Mouse (Mus musculus) hindbrain, postnatal 0 days (tissue): Measurements from ENCODE around the gene Slc24a4. TPM values are rescaled to one million over a fixed set of nuclear protein-coding genes. Genes with fewer than 3 reads are reported as not detected.
A peak's percentile ranks its signal among the peaks of the same experiment; 100 is the strongest.

ENCODE experiments used
- ATAC-seq: fragments of 200-750 bp; cut with Nextera tagmentation; 2 replicates; pipeline ENCODE4 v1.8.0; 2017; ENCODE audit warnings: mild to moderate bottlenecking, moderate TSS enrichment, moderate library complexity
- DNase-seq: peaks from one replicate; pipeline ENCODE4 v3.0.0-alpha.2; 2015; ENCODE audit warnings: low spot score
- H3K27ac ChIP-seq: fragments of 300-500 bp; sonication (generic); 2 replicates; pipeline ENCODE4 v1.5.1; 2014; ENCODE audit warnings: mild to moderate bottlenecking
- H3K27me3 ChIP-seq: fragments of 300-500 bp; sonication (generic); 2 replicates; pipeline ENCODE4 v1.6.1; 2014; ENCODE audit warnings: low read length, mixed read lengths; ENCODE audit not compliant: insufficient read depth
- H3K36me3 ChIP-seq: fragments of 300-500 bp; sonication (generic); 2 replicates; pipeline ENCODE4 v1.6.1; 2014; ENCODE audit warnings: low read length, mixed read lengths; ENCODE audit not compliant: insufficient read depth
- H3K4me1 ChIP-seq: fragments of 300-500 bp; sonication (generic); 2 replicates; pipeline ENCODE4 v1.6.1; 2014; ENCODE audit warnings: antibody characterized with exemption, low read length, mixed read lengths; ENCODE audit not compliant: insufficient read depth
- H3K4me2 ChIP-seq: fragments of 300-500 bp; sonication (generic); 2 replicates; pipeline ENCODE4 v1.6.1; 2014; ENCODE audit warnings: low read depth, mild to moderate bottlenecking, low read length, moderate library complexity, mixed read lengths
- H3K4me3 ChIP-seq: fragments of 300-500 bp; sonication (generic); 2 replicates; pipeline ENCODE4 v1.5.1; 2014; ENCODE audit warnings: low read length
- H3K9ac ChIP-seq: fragments of 300-500 bp; sonication (generic); replicated peaks from 2 replicates; pipeline ENCODE4 v1.6.1; 2014; ENCODE audit warnings: mild to moderate bottlenecking, low read length, moderate library complexity, mixed read lengths
- H3K9me3 ChIP-seq: fragments of 300-500 bp; sonication (generic); 2 replicates; pipeline ENCODE4 v1.6.1; 2016; ENCODE audit warnings: low read length, mixed read lengths
- CTCF ChIP-seq: IDR thresholded peaks from 2 replicates; pipeline ENCODE4 v1.5.1; 2016; ENCODE audit warnings: antibody characterized with exemption, control low read depth, low read depth
- WGBS: fragments of 180-500 bp; shearing (Covaris S2); extraction: QIAGEN DNeasy Blood & Tissue Kit; methylation state at CpG from one replicate; pipeline ENCODE4 v1.1.7; 2014; 5-methylcytosine and 5-hydroxymethylcytosine counted together
- polyA plus RNA-seq: library from polyadenylated mRNA; unstranded; fragments of >200 nt; fragmentation: Nextera tagmentation; extraction: Ambion mirVana; gene quantifications from 2 replicates; pipeline ENCODE4 v1.2.1, GENCODE M21; 2015
- total RNA-seq: library from RNA; depleted of rRNA; stranded (reverse); fragments of >200 nt; gene quantifications from 2 replicates; pipeline ENCODE4 v1.2.3, GENCODE M21; 2014

Gene Slc24a4
- total and polyA plus RNA-seq, 2 experiments from 2014 or later: 2.3 to 7.2 TPM

GRCm38 (mm10) chr12:102286681-102287414, 158.3 kb downstream of the Slc24a4 start:
- no peak for TF ChIP-seq CTCF

GRCm38 (mm10) chr12:102287904-102288602, 159.5 kb downstream of the Slc24a4 start:
- Histone ChIP-seq H3K4me2 (no peak overlapping the region), H3K36me3 (no peaks in the 10 kb centered on the region), H3K4me3 (no peak overlapping the region), H3K27ac (no peak overlapping the region), H3K27me3 (no peaks in the 10 kb centered on the region), H3K9me3 (no peaks in the 10 kb centered on the region), H3K9ac (no peak overlapping the region), H3K4me1 (peaks cover 26% of the 10 kb centered on the region; the same call in 1 of the 2 replicates)
- no peak for TF ChIP-seq CTCF
- ATAC-seq: no peak
- DNase-seq: no peak
- WGBS: 66% methylated on average over 6 of the region's 6 CpGs

More at GRCm38 (mm10) chr12:102286681-102287414, 158.3 kb downstream of the Slc24a4 start:
- no peaks in the 10 kb centered on the region for H3K27me3 ChIP-seq
- H3K36me3 ChIP-seq: no peaks in the 10 kb centered on the region
- no peak overlapping the region for H3K4me3 ChIP-seq
- no peak overlapping the region for H3K9ac ChIP-seq
- peak overlapping the region; percentile 23; the same call in 1 of the 2 replicates for H3K27ac ChIP-seq
- no peak overlapping the region for H3K4me2 ChIP-seq
- DNase-seq: peak; percentile 72
- peaks cover 26% of the 10 kb centered on the region; the same call in 1 of the 2 replicates for H3K4me1 ChIP-seq
- no peak for ATAC-seq
- no peaks in the 10 kb centered on the region for H3K9me3 ChIP-seq
- WGBS: 41% methylated on average over 10 of the region's 10 CpGs

- H3K4me2 ChIP-seq: no peak overlapping the region
- H3K4me3 ChIP-seq: no peak overlapping the region
- ATAC-seq: no peak
- WGBS: 42% methylated on average over 2 of the region's 2 CpGs
- H3K9ac ChIP-seq: no peak overlapping the region
- no peaks in the 10 kb centered on the region for H3K27me3 ChIP-seq
- no peaks in the 10 kb centered on the region for H3K9me3 ChIP-seq
- TF ChIP-seq CTCF: no peak
- no peak for DNase-seq
- H3K36me3 ChIP-seq: no peaks in the 10 kb centered on the region
- no peak overlapping the region for H3K27ac ChIP-seq
- peaks cover 22% of the 10 kb centered on the region; the same call in 1 of the 2 replicates for H3K4me1 ChIP-seq
Measured at GRCm38 (mm10) chr12:102288846-102289245, 160.3 kb downstream of the Slc24a4 start.

GRCm38 (mm10) chr12:102289568-102289967, 161.0 kb downstream of the Slc24a4 start:
- Histone ChIP-seq H3K9ac (no peak overlapping the region), H3K4me3 (no peak overlapping the region), H3K36me3 (no peaks in the 10 kb centered on the region), H3K4me2 (no peak overlapping the region), H3K9me3 (no peaks in the 10 kb centered on the region), H3K27me3 (no peaks in the 10 kb centered on the region), H3K27ac (no peak overlapping the region), H3K4me1 (peaks cover 19% of the 10 kb centered on the region; the same call in 1 of the 2 replicates)
- 74% methylated on average over 1 of the region's 1 CpGs for WGBS
- no peak for DNase-seq
- TF ChIP-seq CTCF: no peak
- ATAC-seq: peak; percentile 13; the same call in 1 of the 2 replicates

- H3K4me1 ChIP-seq: peaks cover 14% of the 10 kb centered on the region; the same call in 1 of the 2 replicates
- 73% methylated on average over 2 of the region's 2 CpGs for WGBS
- no peaks in the 10 kb centered on the region for H3K27me3 ChIP-seq
- H3K4me3 ChIP-seq: no peak overlapping the region
- DNase-seq: no peak
- H3K36me3 ChIP-seq: no peaks in the 10 kb centered on the region
- no peak for ATAC-seq
- no peak overlapping the region for H3K27ac ChIP-seq
- no peak overlapping the region for H3K9ac ChIP-seq
- TF ChIP-seq CTCF: no peak
- no peaks in the 10 kb centered on the region for H3K9me3 ChIP-seq
- no peak overlapping the region for H3K4me2 ChIP-seq
Measured at GRCm38 (mm10) chr12:102290662-102291061, 162.1 kb downstream of the Slc24a4 start.

- ATAC-seq (no peak), DNase-seq (no peak)
- WGBS: 52% methylated on average over 6 of the region's 6 CpGs
- H3K36me3 ChIP-seq: no peaks in the 10 kb centered on the region
- H3K27ac ChIP-seq: no peak overlapping the region
- no peak overlapping the region for H3K4me2 ChIP-seq
- H3K9me3 ChIP-seq: no peaks in the 10 kb centered on the region
- H3K27me3 ChIP-seq: no peaks in the 10 kb centered on the region
- H3K9ac ChIP-seq: no peak overlapping the region
- no peak overlapping the region for H3K4me3 ChIP-seq
- H3K4me1 ChIP-seq: peaks cover 7% of the 10 kb centered on the region; the same call in 1 of the 2 replicates
- TF ChIP-seq CTCF: no peak
Measured at GRCm38 (mm10) chr12:102291686-102292085, 163.2 kb downstream of the Slc24a4 start.
